Mouse (Mus musculus): ENCODE results near the gene Tbc1d9.

The Tbc1d9 gene

DNA sequence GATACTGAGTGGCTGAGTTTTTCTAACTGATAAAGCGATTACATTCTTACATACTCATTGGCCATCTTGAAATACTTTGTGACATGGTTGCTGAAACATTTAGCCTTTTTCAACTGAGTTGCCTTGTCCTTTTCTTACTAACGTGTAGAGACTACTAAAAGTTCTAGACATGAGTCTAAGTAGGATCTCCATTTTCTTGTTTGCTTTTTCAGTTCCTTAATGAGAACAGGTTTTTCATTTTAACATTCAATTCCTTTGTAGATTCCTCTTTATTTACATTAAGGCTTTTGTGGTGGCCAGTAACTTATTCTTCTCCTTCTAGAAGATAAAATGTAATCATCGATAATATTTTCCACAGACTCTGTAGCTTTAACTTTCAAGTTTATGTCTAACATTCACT lies 4.0 kb downstream of the Tbc1d9 start:
- TF ChIP-seq GATA4 (IDR thresholded peaks at IDR 0.05; ENCODE audit: insufficient replicate concordance, low read length): no peak

- TF ChIP-seq GATA4 (IDR thresholded peaks at IDR 0.05; ENCODE audit: insufficient replicate concordance, low read length): no peak
These were observed 4.6 kb downstream of the Tbc1d9 start for GRCm38 (mm10) chr8:83169709-83170108.

DNA sequence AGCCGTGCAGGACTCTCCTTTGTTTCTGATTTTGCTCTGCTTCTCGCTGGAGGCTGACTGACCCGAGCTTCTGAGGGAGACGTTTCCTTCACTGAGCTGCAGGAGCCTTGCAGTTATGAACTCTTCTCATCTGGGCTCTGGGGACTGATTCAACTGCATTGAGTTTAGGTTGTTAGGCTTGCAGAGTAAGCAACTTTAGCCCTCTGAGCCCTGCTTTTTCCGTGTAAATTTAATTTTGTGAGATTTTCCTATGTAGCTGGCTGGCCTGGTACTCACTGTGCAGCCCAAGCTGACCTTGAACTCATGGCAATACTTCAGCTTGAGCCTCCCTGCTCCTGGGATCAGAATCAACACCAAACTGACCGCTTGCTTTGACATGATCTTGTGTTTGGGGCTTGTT lies 5.7 kb downstream of the Tbc1d9 start:
- TF ChIP-seq GATA4 (IDR thresholded peaks at IDR 0.05; ENCODE audit: insufficient replicate concordance, low read length): no peak

GRCm38 (mm10) chr8:83175680-83176079 lies 10.5 kb downstream of the Tbc1d9 start:
- TF ChIP-seq GATA4 (IDR thresholded peaks at IDR 0.05; ENCODE audit: insufficient replicate concordance, low read length): no peak

DNA sequence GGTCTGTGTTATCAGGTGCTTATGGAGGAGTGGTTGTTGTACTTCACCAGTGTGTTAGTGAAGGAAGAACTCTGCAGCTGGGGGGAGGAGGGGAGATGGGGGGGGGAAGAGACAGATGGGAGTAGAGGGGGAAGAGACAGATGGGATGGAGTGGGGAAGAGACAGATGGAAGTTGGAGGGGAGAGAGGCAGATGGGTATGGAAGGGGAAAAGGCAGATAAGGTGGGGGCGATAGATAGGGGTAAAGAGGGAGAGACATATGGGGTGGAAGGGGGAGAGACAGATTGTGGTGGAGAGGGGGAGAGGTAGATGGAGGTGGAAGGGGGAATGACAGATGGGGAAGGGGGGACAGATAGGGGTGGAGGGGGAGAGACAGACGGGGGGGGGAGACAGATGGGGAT lies 11.6 kb downstream of the Tbc1d9 start:
- TF ChIP-seq GATA4 (IDR thresholded peaks at IDR 0.05; ENCODE audit: insufficient replicate concordance, low read length): no peak

DNA sequence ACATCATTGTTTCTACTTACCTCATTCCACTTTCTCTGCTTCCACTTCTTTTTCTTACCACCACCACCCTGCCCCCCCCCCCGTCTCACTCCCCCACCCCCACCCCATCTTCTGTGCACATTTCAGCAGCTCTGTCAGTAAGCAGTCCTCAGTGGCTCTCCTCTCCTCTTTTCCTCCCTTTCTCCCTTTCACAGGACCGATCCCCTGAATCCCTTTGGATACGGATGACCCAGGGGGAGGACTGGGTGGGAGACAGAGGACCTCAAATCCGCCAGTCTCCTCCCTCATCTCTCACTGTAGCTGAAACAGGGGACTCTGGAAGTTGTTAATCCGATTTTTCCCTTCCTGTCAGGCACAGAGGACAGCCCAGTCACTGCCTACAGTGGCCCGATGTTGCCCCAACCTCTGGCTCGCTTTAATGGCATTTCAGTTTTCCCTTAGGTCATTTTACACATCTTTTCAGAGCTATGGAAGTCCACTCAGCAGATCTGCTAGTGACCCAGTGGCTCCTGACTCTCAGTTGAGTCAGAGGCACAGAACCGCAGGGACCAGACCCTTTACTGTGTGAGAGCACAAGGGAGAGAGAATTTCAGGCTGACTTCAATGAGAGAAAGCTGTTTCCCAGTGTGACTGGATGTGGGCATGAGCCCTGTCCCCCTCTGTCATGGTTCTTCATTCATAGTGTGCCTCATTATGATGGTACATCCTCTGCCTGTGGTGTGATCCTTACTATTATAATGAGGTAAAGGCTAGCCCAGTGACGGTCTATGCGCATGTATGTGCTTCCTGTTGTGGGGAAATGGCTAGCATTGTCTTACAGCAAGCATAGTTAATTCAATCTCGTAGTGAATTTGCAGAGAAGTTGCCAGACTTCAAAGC lies 12.4 kb downstream of the Tbc1d9 start:
- TF ChIP-seq GATA4 (IDR thresholded peaks at IDR 0.05; ENCODE audit: insufficient replicate concordance, low read length): no peak

DNA sequence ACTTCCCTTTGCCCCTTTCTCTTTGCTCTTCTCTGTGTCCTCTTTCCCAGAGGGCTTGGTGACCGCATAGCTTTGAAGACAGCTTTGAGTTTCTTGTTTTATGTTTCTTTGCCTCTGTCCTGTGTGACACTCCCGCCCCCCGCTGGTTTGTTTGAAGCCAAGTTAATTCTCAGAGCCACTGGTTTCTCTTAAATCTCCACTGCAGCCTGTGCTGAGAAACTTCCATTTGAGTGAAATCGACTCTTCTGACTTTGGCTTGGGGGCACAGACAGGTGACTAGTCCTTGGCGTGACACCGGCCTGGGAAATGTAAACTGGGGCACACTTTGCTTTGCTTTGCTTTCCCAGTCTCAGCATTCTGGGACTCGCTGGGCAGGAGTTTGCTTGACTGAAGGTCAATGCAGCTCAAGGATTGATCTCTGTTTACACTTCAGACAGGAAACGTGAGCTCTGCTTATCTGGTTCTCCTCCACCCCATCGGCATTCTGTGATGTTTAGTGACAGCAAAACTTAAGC lies 13.1 kb downstream of the Tbc1d9 start:
- no peak for TF ChIP-seq GATA4 (IDR thresholded peaks at IDR 0.05; ENCODE audit: insufficient replicate concordance, low read length)

GRCm38 (mm10) chr8:83181851-83182482 lies 16.8 kb downstream of the Tbc1d9 start:
- no peak for TF ChIP-seq GATA4 (IDR thresholded peaks at IDR 0.05; ENCODE audit: insufficient replicate concordance, low read length)

GRCm38 (mm10) chr8:83182784-83183183 lies 17.6 kb downstream of the Tbc1d9 start:
- no peak for TF ChIP-seq GATA4 (IDR thresholded peaks at IDR 0.05; ENCODE audit: insufficient replicate concordance, low read length)

GRCm38 (mm10) chr8:83186376-83186775 lies 21.2 kb downstream of the Tbc1d9 start:
- no peak for TF ChIP-seq GATA4 (IDR thresholded peaks at IDR 0.05; ENCODE audit: insufficient replicate concordance, low read length)

- TF ChIP-seq GATA4 (IDR thresholded peaks at IDR 0.05; ENCODE audit: insufficient replicate concordance, low read length): no peak
These were observed 22.3 kb downstream of the Tbc1d9 start for GRCm38 (mm10) chr8:83187363-83187962.

DNA sequence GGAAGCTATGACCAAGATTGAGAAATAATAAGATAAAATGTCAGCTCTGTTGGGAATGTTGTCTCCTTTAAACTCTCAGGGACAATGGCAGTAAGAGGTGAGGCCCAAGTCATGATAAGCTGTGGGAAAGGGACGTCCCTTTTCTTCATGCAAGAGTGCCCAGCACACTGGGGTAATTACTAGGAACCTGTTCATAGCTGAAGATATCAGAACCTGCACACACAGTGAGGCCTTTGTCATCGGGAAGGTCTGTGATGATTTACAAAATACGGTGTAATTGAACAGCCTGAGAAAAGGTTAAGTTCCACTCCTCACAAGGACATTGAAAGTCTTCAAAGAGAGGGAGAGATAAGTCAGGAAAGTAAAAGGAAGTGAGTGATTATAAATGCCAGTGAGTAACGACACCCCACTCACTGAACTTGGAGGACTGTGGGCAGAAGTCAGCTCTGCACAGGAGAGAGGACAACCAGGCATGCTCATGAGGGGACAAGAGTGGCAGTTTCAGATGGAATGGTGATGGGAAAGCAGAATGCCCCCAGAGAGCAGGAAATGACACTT lies 24.5 kb downstream of the Tbc1d9 start:
- no peak for TF ChIP-seq GATA4 (IDR thresholded peaks at IDR 0.05; ENCODE audit: insufficient replicate concordance, low read length)

DNA sequence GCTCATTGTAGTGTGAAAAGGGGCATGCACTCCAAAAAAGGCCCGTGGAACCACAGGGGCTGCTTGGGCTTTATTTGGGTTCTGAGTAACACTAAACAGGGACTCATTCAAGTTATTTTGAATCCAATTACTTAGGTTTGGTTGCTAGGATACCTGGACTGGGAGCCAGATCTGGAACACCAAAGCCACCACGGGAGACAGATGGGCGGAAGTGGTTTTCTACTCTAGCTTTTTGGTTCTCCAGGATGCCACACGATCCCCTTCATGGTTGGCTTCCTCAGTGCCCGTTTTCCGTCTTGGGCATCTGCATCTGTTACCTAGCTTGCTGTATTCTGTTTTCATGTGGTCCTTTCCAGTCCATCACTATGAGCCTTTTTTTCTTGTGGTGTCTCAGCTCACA lies 30.9 kb downstream of the Tbc1d9 start:
- TF ChIP-seq GATA4 (IDR thresholded peaks at IDR 0.05; ENCODE audit: insufficient replicate concordance, low read length): no peak

DNA sequence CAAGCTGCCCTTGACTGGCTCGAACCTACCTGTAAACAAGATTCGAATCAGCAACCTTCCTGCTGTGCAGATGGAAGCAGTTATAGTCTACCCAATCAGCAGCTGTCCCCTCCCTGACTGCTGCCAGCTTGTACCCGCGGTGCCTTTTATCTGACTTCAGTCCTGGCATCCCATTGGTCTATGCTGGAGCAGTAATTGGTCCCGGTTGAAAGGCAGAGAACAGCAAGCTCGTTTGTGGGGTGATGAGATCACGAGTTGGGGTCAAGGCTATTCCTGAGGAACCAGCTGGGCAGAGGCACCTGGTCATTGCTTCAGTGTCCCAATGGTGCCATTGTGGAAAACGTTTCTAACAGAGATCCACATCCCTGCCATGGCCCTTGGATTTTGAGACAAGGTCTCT lies 34.6 kb downstream of the Tbc1d9 start:
- no peak for TF ChIP-seq GATA4 (IDR thresholded peaks at IDR 0.05; ENCODE audit: insufficient replicate concordance, low read length)

All from liver, adult (tissue).